Mouse (Mus musculus) intestine, embryonic 14.5 days (tissue): ENCODE data around the gene Paqr4. TPM values are rescaled to one million over a fixed set of nuclear protein-coding genes. Genes with fewer than 3 reads are reported as not detected.
A peak's percentile ranks its signal among the peaks of the same experiment; 100 is the strongest.

Experiments used
- ATAC-seq: fragments of 200-750 bp; cut with Nextera tagmentation; replicated peaks from 2 replicates; pipeline ENCODE4 v1.8.0; 2017; ENCODE audit warnings: low read depth, moderate number of reproducible peaks, moderate TSS enrichment, moderate library complexity; ENCODE audit not compliant: low FRiP score, low TSS enrichment
- DNase-seq: peaks from one replicate; pipeline ENCODE4 v3.0.0-alpha.2; 2018; ENCODE audit warnings: low spot score
- H3K27ac ChIP-seq: fragments of 300-500 bp; sonication (generic); 2 replicates; pipeline ENCODE4 v1.5.1; 2014; ENCODE audit warnings: low read depth, mild to moderate bottlenecking, control low read depth
- H3K27me3 ChIP-seq: fragments of 300-500 bp; sonication (generic); replicated peaks from 2 replicates; pipeline ENCODE4 v1.6.1; 2014; ENCODE audit warnings: low read length, control low read depth; ENCODE audit not compliant: control insufficient read depth, insufficient read depth
- H3K36me3 ChIP-seq: fragments of 300-500 bp; sonication (generic); 2 replicates; pipeline ENCODE4 v1.6.1; 2014; ENCODE audit warnings: low read length, control low read depth; ENCODE audit not compliant: control insufficient read depth, insufficient read depth
- H3K4me1 ChIP-seq: fragments of 300-500 bp; sonication (generic); replicated peaks from 2 replicates; pipeline ENCODE4 v1.6.1; 2014; ENCODE audit warnings: low read length, control low read depth, mixed read lengths; ENCODE audit not compliant: control insufficient read depth, insufficient read depth
- H3K4me2 ChIP-seq: fragments of 300-500 bp; sonication (generic); 2 replicates; pipeline ENCODE4 v1.6.1; 2014; ENCODE audit warnings: low read length
- H3K4me3 ChIP-seq: fragments of 300-500 bp; sonication (generic); 2 replicates; pipeline ENCODE4 v1.5.1; 2014; ENCODE audit warnings: low read depth, low read length, control low read depth, mixed read lengths
- H3K9ac ChIP-seq: fragments of 300-500 bp; sonication (generic); 2 replicates; pipeline ENCODE4 v1.6.1; 2014; ENCODE audit warnings: mild to moderate bottlenecking, low read length
- H3K9me3 ChIP-seq: fragments of 300-500 bp; sonication (generic); 2 replicates; pipeline ENCODE4 v1.6.1; 2016; ENCODE audit warnings: low read length, control low read depth; ENCODE audit not compliant: control insufficient read depth
- WGBS: fragments of 180-500 bp; shearing (Covaris S2); extraction: QIAGEN DNeasy Blood & Tissue Kit; methylation state at CpG from one replicate; pipeline ENCODE4 v1.1.7; 2014; 5-methylcytosine and 5-hydroxymethylcytosine counted together
- polyA plus RNA-seq: library from polyadenylated mRNA; unstranded; fragments of >200 nt; fragmentation: Nextera tagmentation; extraction: Ambion mirVana; gene quantifications from 2 replicates; pipeline ENCODE4 v1.2.1, GENCODE M21; 2014

Paqr4 gene
- polyA plus RNA-seq, result 18.4 and 18.6 TPM in 2 replicates

GRCm38 (mm10) chr17:23740598-23741021, at the start of gene Paqr4:
Paqr4 (minus strand) TSS chr17:23740867.
- Histone ChIP-seq H3K27me3 (peaks cover 58% of the 10 kb centered on the region), H3K27ac (no peak within 1 kb of the TSS), H3K9me3 (no peaks in the 10 kb centered on the region), H3K36me3 (0 out of 2 replicates have a peak, but pooled peaks cover 15% of the 10 kb centered on the region), H3K9ac (peak within 1 kb of the TSS; percentile 44), H3K4me1 (peaks cover 36% of the 10 kb centered on the region), H3K4me2 (peak within 1 kb of the TSS; percentile 83), H3K4me3 (peak within 1 kb of the TSS; percentile 51)
- ATAC-seq, result peak; percentile 22
- 4% methylated on average over 13 of the region's 13 CpGs for WGBS
- DNase-seq, result no peak

GRCm38 (mm10) chr17:23789749-23790268, 49.1 kb upstream of the Paqr4 start:
- ATAC-seq, result no peak
- peak overlapping the region; percentile 48 for H3K4me3 ChIP-seq
- H3K4me1 ChIP-seq, result peaks cover 11% of the 10 kb centered on the region
- no peak for DNase-seq
- H3K27ac ChIP-seq, result no peak overlapping the region
- H3K9ac ChIP-seq, result peak overlapping the region; percentile 67; the same call in 1 of the 2 replicates
- peak overlapping the region; percentile 83 for H3K4me2 ChIP-seq
- H3K9me3 ChIP-seq, result no peaks in the 10 kb centered on the region
- no peaks in the 10 kb centered on the region for H3K36me3 ChIP-seq
- no peaks in the 10 kb centered on the region for H3K27me3 ChIP-seq
- WGBS, result 32% methylated on average over 8 of the region's 8 CpGs

GRCm38 (mm10) chr17:23788973-23789372, 48.3 kb upstream of the Paqr4 start:
- Histone ChIP-seq H3K27ac (no peak overlapping the region), H3K36me3 (no peaks in the 10 kb centered on the region), H3K4me3 (no peak overlapping the region), H3K27me3 (no peaks in the 10 kb centered on the region), H3K9ac (no peak overlapping the region), H3K9me3 (no peaks in the 10 kb centered on the region), H3K4me2 (no peak overlapping the region), H3K4me1 (peaks cover 11% of the 10 kb centered on the region)
- no peak for DNase-seq
- WGBS, result 88% methylated on average over 4 of the region's 4 CpGs
- ATAC-seq, result no peak

GRCm38 (mm10) chr17:23786510-23786931, 45.9 kb upstream of the Paqr4 start:
- no peaks in the 10 kb centered on the region for H3K36me3 ChIP-seq
- H3K27me3 ChIP-seq, result no peaks in the 10 kb centered on the region
- no peak; the same call in 1 of the 2 replicates for ATAC-seq
- no peak overlapping the region; the same call in 1 of the 2 replicates for H3K9ac ChIP-seq
- DNase-seq, result no peak
- H3K27ac ChIP-seq, result no peak overlapping the region
- no peaks in the 10 kb centered on the region for H3K9me3 ChIP-seq
- WGBS, result 15% methylated on average over 13 of the region's 13 CpGs
- peak overlapping the region; percentile 89 for H3K4me2 ChIP-seq
- peaks cover 11% of the 10 kb centered on the region for H3K4me1 ChIP-seq
- H3K4me3 ChIP-seq, result peak overlapping the region; percentile 60

- peak within 1 kb of the TSS; percentile 89 for H3K4me2 ChIP-seq
- WGBS, result 2% methylated on average over 33 of the region's 43 CpGs
- peaks cover 11% of the 10 kb centered on the region for H3K4me1 ChIP-seq
- H3K36me3 ChIP-seq, result no peaks in the 10 kb centered on the region
- H3K4me3 ChIP-seq, result peak within 1 kb of the TSS; percentile 60
- no peak within 1 kb of the TSS for H3K27ac ChIP-seq
- H3K27me3 ChIP-seq, result no peaks in the 10 kb centered on the region
- no peaks in the 10 kb centered on the region for H3K9me3 ChIP-seq
- DNase-seq (peak; percentile 86), ATAC-seq (peak; percentile 83)
- H3K9ac ChIP-seq, result peak within 1 kb of the TSS; percentile 59
Observed at GRCm38 (mm10) chr17:23785561-23786471, 45.1 kb upstream of the Paqr4 start, which contains the start of gene Flywch2. Flywch2 (minus strand) TSS chr17:23786081.

GRCm38 (mm10) chr17:23783352-23783751, 42.7 kb upstream of the Paqr4 start:
- Histone ChIP-seq H3K9ac (no peak overlapping the region), H3K4me2 (no peak overlapping the region), H3K27me3 (no peaks in the 10 kb centered on the region), H3K27ac (no peak overlapping the region), H3K4me3 (no peak overlapping the region), H3K36me3 (no peaks in the 10 kb centered on the region), H3K9me3 (no peaks in the 10 kb centered on the region), H3K4me1 (no peaks in the 10 kb centered on the region)
- DNase-seq, result no peak
- no peak for ATAC-seq

GRCm38 (mm10) chr17:23778447-23778846, 37.8 kb upstream of the Paqr4 start:
- Histone ChIP-seq H3K9ac (no peak overlapping the region), H3K27me3 (no peaks in the 10 kb centered on the region), H3K36me3 (no peaks in the 10 kb centered on the region), H3K9me3 (no peaks in the 10 kb centered on the region), H3K4me2 (no peak overlapping the region), H3K4me3 (no peak overlapping the region), H3K4me1 (no peaks in the 10 kb centered on the region), H3K27ac (no peak overlapping the region)
- 44% methylated on average over 2 of the region's 2 CpGs for WGBS
- DNase-seq (no peak), ATAC-seq (no peak)

GRCm38 (mm10) chr17:23777141-23777540, 36.5 kb upstream of the Paqr4 start:
- H3K9ac ChIP-seq, result no peak overlapping the region
- 76% methylated on average over 2 of the region's 2 CpGs for WGBS
- H3K4me2 ChIP-seq, result no peak overlapping the region
- H3K9me3 ChIP-seq, result no peaks in the 10 kb centered on the region
- ATAC-seq, result no peak
- no peaks in the 10 kb centered on the region for H3K27me3 ChIP-seq
- no peak for DNase-seq
- no peak overlapping the region for H3K4me3 ChIP-seq
- H3K27ac ChIP-seq, result no peak overlapping the region
- no peaks in the 10 kb centered on the region for H3K36me3 ChIP-seq
- H3K4me1 ChIP-seq, result no peaks in the 10 kb centered on the region
